Mouse (Mus musculus): ENCODE results near the gene Gzme.

DNA sequence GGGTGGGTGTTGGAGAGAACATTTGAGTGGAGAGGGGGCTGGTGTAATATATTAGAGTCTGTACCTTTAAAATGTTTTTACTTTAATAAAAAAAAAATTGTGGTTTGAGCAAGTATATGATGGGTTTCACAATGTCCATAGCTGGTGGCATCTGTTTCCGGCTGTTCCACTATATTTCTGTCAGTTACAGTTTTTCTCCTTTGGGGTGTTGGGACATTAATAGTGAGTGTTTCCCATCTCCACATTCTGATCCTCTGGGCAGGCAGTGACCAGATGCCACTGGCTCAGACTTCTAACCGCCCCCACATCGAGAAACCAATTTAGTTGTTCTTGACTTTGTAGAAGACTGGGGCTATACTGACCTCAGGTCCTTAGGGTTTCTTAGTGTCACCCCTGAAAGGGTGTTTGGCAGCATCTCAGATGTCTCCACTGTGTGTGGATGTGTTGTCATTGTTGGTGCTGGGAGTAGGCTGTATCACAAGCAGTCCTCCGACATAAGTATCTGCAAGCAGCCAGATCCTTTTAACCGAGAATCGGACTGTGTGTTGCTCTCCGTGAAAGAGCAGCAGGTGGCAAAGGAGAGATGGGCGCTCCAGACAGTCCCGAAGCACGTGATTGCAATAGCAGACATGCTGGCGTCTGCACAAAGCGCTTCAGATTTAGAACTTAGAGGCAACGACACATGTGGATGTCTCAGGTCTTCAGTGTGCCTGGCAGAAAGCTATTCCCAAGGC lies 14.8 kb downstream of the Gzme start:
- TF ChIP-seq CTCF (IDR thresholded peaks at IDR 0.05; ENCODE audit: borderline replicate concordance, insufficient read depth, low read depth, low read length), result no peak
- no peak for TF ChIP-seq POLR2A (IDR thresholded peaks at IDR 0.05; ENCODE audit: borderline replicate concordance, insufficient read depth, low read length)
